Mouse (Mus musculus): ENCODE measurements at regions not wholly inside any gene's neighbourhood (a gene's known extent, or its start where the extent isn't known, plus 50 kb on each side); places are given as distances from the start of the nearest gene placed in this dataset.

- Histone ChIP-seq H3K4me3 (ENCODE audit: insufficient read depth, low read length) (no peak overlapping the region), H3K27ac (ENCODE audit: insufficient read depth, low read length) (no peak overlapping the region), H3K4me1 (ENCODE audit: control insufficient read depth, insufficient read depth, low read length) (no peaks in the 10 kb centered on the region)
- no peak for TF ChIP-seq CTCF (IDR thresholded peaks at IDR 0.05; ENCODE audit: extremely low read depth, insufficient read depth, low read length)
- TF ChIP-seq POLR2A (IDR thresholded peaks at IDR 0.05; ENCODE audit: extremely low read depth, insufficient read depth, low read length), result no peak
Observed at GRCm38 (mm10) chr8:107827500-107828125, 114.8 kb upstream of the Zfhx3 start.

- Histone ChIP-seq H3K4me3 (ENCODE audit: insufficient read depth, low read length) (no peak overlapping the region), H3K27ac (ENCODE audit: insufficient read depth, low read length) (no peak overlapping the region), H3K4me1 (ENCODE audit: control insufficient read depth, insufficient read depth, low read length) (no peaks in the 10 kb centered on the region)
- no peak for TF ChIP-seq POLR2A (IDR thresholded peaks at IDR 0.05; ENCODE audit: extremely low read depth, insufficient read depth, low read length)
- no peak for TF ChIP-seq CTCF (IDR thresholded peaks at IDR 0.05; ENCODE audit: extremely low read depth, insufficient read depth, low read length)
Observed at GRCm38 (mm10) chr8:107828541-107828940, 113.9 kb upstream of the Zfhx3 start.

- TF ChIP-seq CTCF (IDR thresholded peaks at IDR 0.05; ENCODE audit: extremely low read depth, insufficient read depth, low read length), result no peak
- TF ChIP-seq POLR2A (IDR thresholded peaks at IDR 0.05; ENCODE audit: extremely low read depth, insufficient read depth, low read length), result no peak
- no peak overlapping the region for H3K27ac ChIP-seq (ENCODE audit: insufficient read depth, low read length)
- H3K4me3 ChIP-seq (ENCODE audit: insufficient read depth, low read length), result no peak overlapping the region
- no peaks in the 10 kb centered on the region for H3K4me1 ChIP-seq (ENCODE audit: control insufficient read depth, insufficient read depth, low read length)
Observed at GRCm38 (mm10) chr8:107833481-107833880, 109.0 kb upstream of the Zfhx3 start.

DNA sequence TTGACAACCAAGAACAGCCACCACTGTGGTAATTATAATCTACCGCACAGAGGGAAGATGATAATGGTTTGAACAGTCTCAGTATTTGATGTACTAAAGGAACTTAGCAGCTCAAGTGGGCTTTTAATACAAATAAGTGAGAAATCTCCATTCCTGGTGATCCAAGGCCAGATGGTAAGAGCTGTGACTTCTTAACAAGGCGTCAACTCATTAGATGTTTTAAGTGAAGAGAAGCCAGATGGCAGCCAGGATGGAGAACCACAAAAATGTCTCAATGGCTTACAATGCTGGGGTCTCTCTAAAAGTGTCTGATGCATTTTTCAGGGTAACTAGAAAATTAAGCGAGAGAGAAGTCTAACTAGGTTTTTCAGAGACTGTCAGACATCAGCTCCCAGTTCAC is 96.3 kb upstream of the Zfhx3 start:
- Histone ChIP-seq H3K4me3 (ENCODE audit: insufficient read depth, low read length) (no peak overlapping the region), H3K4me1 (ENCODE audit: control insufficient read depth, insufficient read depth, low read length) (no peaks in the 10 kb centered on the region), H3K27ac (ENCODE audit: insufficient read depth, low read length) (no peak overlapping the region)
- TF ChIP-seq POLR2A (IDR thresholded peaks at IDR 0.05; ENCODE audit: extremely low read depth, insufficient read depth, low read length) (no peak), CTCF (IDR thresholded peaks at IDR 0.05; ENCODE audit: extremely low read depth, insufficient read depth, low read length) (no peak)

- Histone ChIP-seq H3K4me1 (ENCODE audit: control insufficient read depth, insufficient read depth, low read length) (no peaks in the 10 kb centered on the region), H3K27ac (ENCODE audit: insufficient read depth, low read length) (no peak overlapping the region), H3K4me3 (ENCODE audit: insufficient read depth, low read length) (no peak overlapping the region)
- no peak for TF ChIP-seq CTCF (IDR thresholded peaks at IDR 0.05; ENCODE audit: extremely low read depth, insufficient read depth, low read length)
- no peak for TF ChIP-seq POLR2A (IDR thresholded peaks at IDR 0.05; ENCODE audit: extremely low read depth, insufficient read depth, low read length)
Observed at GRCm38 (mm10) chr8:107851236-107852043, 91.0 kb upstream of the Zfhx3 start.

DNA sequence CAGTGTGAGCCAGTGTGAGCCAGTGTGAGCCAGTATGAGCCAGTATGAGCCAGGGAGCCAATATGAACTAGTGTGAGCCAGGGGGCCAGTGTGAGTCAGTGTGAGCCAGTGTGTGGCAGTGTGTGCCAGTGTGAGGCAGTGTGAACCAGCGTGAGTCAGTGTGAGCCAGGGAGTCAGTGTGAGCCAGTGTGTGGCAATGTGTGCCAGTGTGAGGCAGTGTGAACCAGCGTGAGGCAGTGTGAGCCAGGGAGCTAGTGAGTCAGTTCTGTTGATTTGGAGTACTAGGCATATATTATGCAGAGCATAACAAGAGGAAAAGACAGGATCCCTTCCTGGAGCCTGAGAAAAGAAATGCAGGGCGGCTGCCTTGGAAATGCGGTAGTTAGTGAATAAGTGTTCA is 82.7 kb upstream of the Zfhx3 start:
- H3K4me3 ChIP-seq (ENCODE audit: insufficient read depth, low read length), result no peak overlapping the region
- no peak for TF ChIP-seq CTCF (IDR thresholded peaks at IDR 0.05; ENCODE audit: extremely low read depth, insufficient read depth, low read length)
- TF ChIP-seq POLR2A (IDR thresholded peaks at IDR 0.05; ENCODE audit: extremely low read depth, insufficient read depth, low read length), result no peak
- H3K4me1 ChIP-seq (ENCODE audit: control insufficient read depth, insufficient read depth, low read length), result 0 out of 2 replicates have a peak, but pooled peaks cover 1% of the 10 kb centered on the region
- no peak overlapping the region for H3K27ac ChIP-seq (ENCODE audit: insufficient read depth, low read length)

DNA sequence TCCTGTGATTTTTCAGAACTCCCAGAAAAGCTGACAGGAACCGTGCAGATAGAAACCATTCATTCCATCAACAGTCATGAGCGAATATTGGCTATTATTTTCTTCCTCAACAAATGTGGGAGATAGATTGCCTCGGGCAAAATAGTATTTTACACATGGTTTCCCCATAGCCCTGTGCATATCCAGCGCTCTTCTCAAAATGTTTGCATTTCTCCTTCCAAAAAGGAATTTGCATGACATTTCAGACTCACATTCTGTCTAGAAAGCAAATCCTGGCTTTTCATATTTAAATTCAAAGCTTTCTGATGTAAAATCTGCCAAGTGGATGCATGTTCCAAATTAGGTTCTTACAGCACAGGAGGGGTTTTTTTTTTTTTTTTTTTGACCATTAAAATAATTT is 82.2 kb upstream of the Zfhx3 start:
- TF ChIP-seq CTCF (IDR thresholded peaks at IDR 0.05; ENCODE audit: extremely low read depth, insufficient read depth, low read length), result no peak
- TF ChIP-seq POLR2A (IDR thresholded peaks at IDR 0.05; ENCODE audit: extremely low read depth, insufficient read depth, low read length), result no peak
- 0 out of 2 replicates have a peak, but pooled peaks cover 1% of the 10 kb centered on the region for H3K4me1 ChIP-seq (ENCODE audit: control insufficient read depth, insufficient read depth, low read length)
- H3K27ac ChIP-seq (ENCODE audit: insufficient read depth, low read length), result no peak overlapping the region

DNA sequence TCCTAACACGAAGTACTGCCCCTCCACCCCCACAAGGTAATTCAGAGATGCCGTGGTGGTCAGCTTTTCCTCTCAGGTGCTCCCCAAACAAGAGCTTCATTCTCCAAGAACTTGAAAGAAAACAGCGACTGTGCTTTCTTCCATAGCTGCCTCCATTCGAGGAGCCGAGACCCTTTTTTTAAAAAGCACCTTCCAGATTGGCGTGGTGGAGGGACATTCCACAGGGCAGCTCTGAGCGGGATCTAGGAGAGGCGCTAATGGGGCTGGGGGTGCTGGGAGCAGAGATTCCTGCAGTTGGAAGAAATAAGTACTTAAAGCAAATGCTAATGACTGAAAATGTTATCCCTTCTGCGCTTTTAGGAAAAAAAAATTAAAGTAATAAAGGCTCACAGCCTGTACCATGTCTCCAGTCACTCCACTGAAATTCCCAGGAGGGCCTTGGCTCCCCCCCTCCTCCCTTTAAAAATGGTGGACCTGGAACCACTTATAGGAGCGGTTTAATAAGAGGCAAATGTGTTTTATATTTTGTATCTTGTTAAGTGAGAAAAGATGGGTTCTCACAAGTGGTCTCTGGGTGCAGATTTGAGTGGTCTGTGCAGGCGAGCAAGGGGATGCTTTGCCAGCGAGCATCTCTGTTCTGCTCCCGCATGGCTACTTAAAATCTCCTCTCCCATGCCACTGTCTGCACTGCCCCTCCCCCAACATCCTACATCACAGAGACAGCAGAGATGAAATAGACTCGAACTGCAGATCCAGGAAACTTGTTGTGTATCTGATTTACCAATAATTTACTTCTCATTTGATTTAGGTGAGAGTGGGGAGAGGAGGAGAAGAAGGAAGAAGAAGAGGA is 77.4 kb upstream of the Zfhx3 start:
- TF ChIP-seq POLR2A (IDR thresholded peaks at IDR 0.05; ENCODE audit: extremely low read depth, insufficient read depth, low read length) (no peak), CTCF (IDR thresholded peaks at IDR 0.05; ENCODE audit: extremely low read depth, insufficient read depth, low read length) (no peak)
- no peak overlapping the region for H3K4me3 ChIP-seq (ENCODE audit: insufficient read depth, low read length)
- 0 out of 2 replicates have a peak, but pooled peaks cover 1% of the 10 kb centered on the region for H3K4me1 ChIP-seq (ENCODE audit: control insufficient read depth, insufficient read depth, low read length)

More for the DNA sequence above, 82.2 kb upstream of the Zfhx3 start:
- H3K4me3 ChIP-seq (ENCODE audit: insufficient read depth, low read length), result no peak overlapping the region

DNA sequence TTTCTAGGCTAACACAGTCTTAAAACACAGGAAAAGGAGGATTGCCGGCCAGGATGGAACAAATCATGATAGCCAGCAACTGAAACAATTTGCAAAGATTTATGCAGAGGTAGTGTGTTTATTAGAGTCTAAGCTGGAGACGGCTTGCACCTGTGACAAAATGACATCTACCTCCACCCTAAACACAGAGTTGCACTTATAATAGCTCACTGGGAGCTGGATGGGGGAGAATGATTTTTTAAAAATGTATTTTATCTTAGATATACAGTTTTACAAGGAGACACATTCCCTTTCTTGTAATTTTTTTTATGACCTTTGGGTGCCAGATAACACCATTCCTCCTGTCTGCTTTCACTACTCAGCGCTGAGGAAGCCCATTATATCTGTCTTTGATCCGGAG is 76.7 kb upstream of the Zfhx3 start:
- Histone ChIP-seq H3K27ac (ENCODE audit: insufficient read depth, low read length) (no peak overlapping the region), H3K4me1 (ENCODE audit: control insufficient read depth, insufficient read depth, low read length) (no peaks in the 10 kb centered on the region), H3K4me3 (ENCODE audit: insufficient read depth, low read length) (no peak overlapping the region)
- TF ChIP-seq CTCF (IDR thresholded peaks at IDR 0.05; ENCODE audit: extremely low read depth, insufficient read depth, low read length) (no peak), POLR2A (IDR thresholded peaks at IDR 0.05; ENCODE audit: extremely low read depth, insufficient read depth, low read length) (no peak)

More for the DNA sequence above, 77.4 kb upstream of the Zfhx3 start:
- H3K27ac ChIP-seq (ENCODE audit: insufficient read depth, low read length), result no peak overlapping the region
